In the genomic region with DNA sequence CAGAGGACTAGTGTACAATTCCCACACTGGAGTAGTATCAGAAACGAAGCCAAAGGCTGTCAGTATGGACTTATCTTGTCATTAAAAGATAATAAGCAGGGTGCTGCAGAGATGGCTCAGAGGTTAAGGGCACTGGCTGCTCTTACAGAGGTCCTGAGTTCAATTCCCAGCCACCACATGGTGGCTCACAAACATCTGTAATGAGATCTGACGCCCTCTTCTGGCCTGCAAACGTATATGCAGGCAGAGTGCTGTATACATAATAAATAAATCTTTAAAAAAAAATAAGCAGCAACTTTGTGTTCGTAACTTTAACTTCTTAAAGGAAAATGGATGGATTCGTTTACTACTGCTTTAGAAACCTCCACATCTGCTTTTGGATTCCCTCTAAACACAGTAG, we compare ENCODE assay signal across 29 mouse cellular contexts. TPM values are rescaled to one million over a fixed set of nuclear protein-coding genes. Genes with fewer than 3 reads are reported as not detected.
DNase-seq lines count a peak whose midpoint lies in the region; ATAC-seq and TF ChIP-seq lines count a peak whose summit lies in the region.
"Had no signal": no experiment of that assay in that cellular context is flagged by ENCODE, and none has a peak within 500 bp of the region (broad histone marks: within the 10 kb centered on the region; RNA-seq: fewer than 3 reads in every experiment).

No protein-coding gene starts in this region.

- peak; percentile 14; the same call in 1 of the 2 replicates for TF ChIP-seq CTCF in liver, embryonic 14.5 days (IDR thresholded peaks at IDR 0.05; ENCODE audit: low read depth)
- TF ChIP-seq CTCF in ES-Bruce4 (IDR thresholded peaks at IDR 0.05; ENCODE audit: low read depth, low read length) = peak; percentile 5

- no peak overlapping the region for H3K9ac ChIP-seq in liver, embryonic 14.5 days (replicated peaks)
- no peak overlapping the region for H3K9ac ChIP-seq in liver, embryonic 11.5 days (ENCODE audit: low read depth, low read length)
- no peak overlapping the region for H3K9ac ChIP-seq in midbrain, embryonic 11.5 days (ENCODE audit: low read length)
- no peak overlapping the region for H3K9ac ChIP-seq in midbrain, embryonic 14.5 days (replicated peaks; ENCODE audit: low read length)
- no peak overlapping the region for H3K9ac ChIP-seq in ES-Bruce4 (ENCODE audit: low read depth, poor library complexity, severe bottlenecking)
- no peak overlapping the region for H3K9ac ChIP-seq in heart, embryonic 11.5 days (ENCODE audit: low read depth, low read length)
- H3K9ac ChIP-seq: embryonic facial prominence, embryonic 12.5 days; embryonic facial prominence, embryonic 15.5 days; forebrain, postnatal 0 days; heart, embryonic 12.5 days; heart, embryonic 15.5 days; hindbrain, embryonic 13.5 days had no signal

- no peaks in the 10 kb centered on the region for H3K36me3 ChIP-seq in liver, embryonic 14.5 days (replicated peaks; ENCODE audit: control insufficient read depth, insufficient read depth, low read depth)
- H3K36me3 ChIP-seq in liver, embryonic 11.5 days (ENCODE audit: control insufficient read depth, insufficient read depth, low read length) = no peaks in the 10 kb centered on the region
- H3K36me3 ChIP-seq in midbrain, embryonic 11.5 days (ENCODE audit: control insufficient read depth, insufficient read depth, low read length) = no peaks in the 10 kb centered on the region
- no peaks in the 10 kb centered on the region for H3K36me3 ChIP-seq in midbrain, embryonic 14.5 days (ENCODE audit: control insufficient read depth, insufficient read depth, low read length)
- no peaks in the 10 kb centered on the region for H3K36me3 ChIP-seq in ES-Bruce4 (ENCODE audit: control insufficient read depth, insufficient read depth, low read length, poor library complexity, severe bottlenecking)
- H3K36me3 ChIP-seq in heart, embryonic 11.5 days (ENCODE audit: control insufficient read depth, insufficient read depth, low read length) = no peaks in the 10 kb centered on the region
- H3K36me3 ChIP-seq: embryonic facial prominence, embryonic 12.5 days; embryonic facial prominence, embryonic 15.5 days; heart, embryonic 12.5 days; heart, embryonic 15.5 days; hindbrain, embryonic 10.5 days; hindbrain, embryonic 13.5 days had no signal

- H3K9me3 ChIP-seq in liver, embryonic 14.5 days (ENCODE audit: control insufficient read depth, low read length) = no peaks in the 10 kb centered on the region
- H3K9me3 ChIP-seq in liver, embryonic 11.5 days (ENCODE audit: control insufficient read depth, low read length) = no peaks in the 10 kb centered on the region
- no peaks in the 10 kb centered on the region for H3K9me3 ChIP-seq in midbrain, embryonic 11.5 days (ENCODE audit: control insufficient read depth, low read length)
- no peaks in the 10 kb centered on the region for H3K9me3 ChIP-seq in midbrain, embryonic 14.5 days (ENCODE audit: control insufficient read depth, low read length)
- no peaks in the 10 kb centered on the region for H3K9me3 ChIP-seq in ES-Bruce4 (replicated peaks; ENCODE audit: control insufficient read depth, insufficient read depth, low read length, poor library complexity, severe bottlenecking)
- no peaks in the 10 kb centered on the region for H3K9me3 ChIP-seq in heart, embryonic 11.5 days (replicated peaks; ENCODE audit: control insufficient read depth, low read length)
- H3K9me3 ChIP-seq: embryonic facial prominence, embryonic 12.5 days; embryonic facial prominence, embryonic 15.5 days; heart, embryonic 12.5 days; heart, embryonic 15.5 days; hindbrain, embryonic 10.5 days; hindbrain, embryonic 13.5 days had no signal

- TF ChIP-seq EP300 in liver, embryonic 14.5 days (IDR thresholded peaks at IDR 0.05; ENCODE audit: low read depth) = no peak
- no peak for TF ChIP-seq EP300 in ES-Bruce4 (IDR thresholded peaks at IDR 0.05; ENCODE audit: insufficient read depth, low read depth, low read length)

- H3K27me3 ChIP-seq in liver, embryonic 14.5 days (ENCODE audit: control insufficient read depth, insufficient read depth, low read length) = no peaks in the 10 kb centered on the region
- no peaks in the 10 kb centered on the region; the same call in none of the 2 replicates for H3K27me3 ChIP-seq in liver, embryonic 11.5 days (replicated peaks; ENCODE audit: control insufficient read depth, insufficient read depth, low read length)
- no peaks in the 10 kb centered on the region for H3K27me3 ChIP-seq in midbrain, embryonic 11.5 days (ENCODE audit: control insufficient read depth, insufficient read depth, low read length)
- H3K27me3 ChIP-seq in midbrain, embryonic 14.5 days (ENCODE audit: control insufficient read depth, insufficient read depth, low read length) = no peaks in the 10 kb centered on the region
- H3K27me3 ChIP-seq in ES-Bruce4 (ENCODE audit: control insufficient read depth, insufficient read depth, low read length, poor library complexity, severe bottlenecking) = no peaks in the 10 kb centered on the region
- H3K27me3 ChIP-seq in heart, embryonic 11.5 days (ENCODE audit: control insufficient read depth, insufficient read depth, low read length) = no peaks in the 10 kb centered on the region; the same call in 1 of the 2 replicates
- H3K27me3 ChIP-seq: embryonic facial prominence, embryonic 12.5 days; embryonic facial prominence, embryonic 15.5 days; Patski had no signal

- H3K4me3 ChIP-seq in liver, embryonic 14.5 days (ENCODE audit: insufficient read depth in 1 of 2, low read depth in 2 of 2, low read length in 2 of 2) = no peak overlapping the region
- no peak overlapping the region for H3K4me3 ChIP-seq in liver, embryonic 11.5 days (ENCODE audit: low read depth, low read length)
- no peak overlapping the region for H3K4me3 ChIP-seq in midbrain, embryonic 11.5 days (ENCODE audit: low read depth, low read length)
- H3K4me3 ChIP-seq in midbrain, embryonic 14.5 days (replicated peaks; ENCODE audit: low read depth, low read length) = no peak overlapping the region
- no peak overlapping the region for H3K4me3 ChIP-seq in ES-Bruce4 (ENCODE audit: low read depth, low read length)
- no peak overlapping the region for H3K4me3 ChIP-seq in heart, embryonic 11.5 days (ENCODE audit: low read depth, low read length)
- H3K4me3 ChIP-seq: embryonic facial prominence, embryonic 12.5 days; embryonic facial prominence, embryonic 15.5 days; gastrocnemius, adult 2 months; heart, embryonic 12.5 days; heart, embryonic 15.5 days; hindbrain, embryonic 10.5 days; hindbrain, embryonic 13.5 days had no signal

- TF ChIP-seq POLR2A in ES-Bruce4 (IDR thresholded peaks at IDR 0.05; ENCODE audit: insufficient read depth, low read length) = no peak

- H3K4me2 ChIP-seq in liver, embryonic 14.5 days (ENCODE audit: low read depth) = no peak overlapping the region
- no peak overlapping the region for H3K4me2 ChIP-seq in liver, embryonic 11.5 days
- no peak overlapping the region for H3K4me2 ChIP-seq in midbrain, embryonic 11.5 days
- H3K4me2 ChIP-seq in midbrain, embryonic 14.5 days (ENCODE audit: low read length) = no peak overlapping the region
- no peak overlapping the region for H3K4me2 ChIP-seq in heart, embryonic 11.5 days
- H3K4me2 ChIP-seq: embryonic facial prominence, embryonic 12.5 days; embryonic facial prominence, embryonic 15.5 days; heart, embryonic 12.5 days; heart, embryonic 15.5 days; hindbrain, embryonic 13.5 days had no signal

- no peak for DNase-seq in liver, embryonic 14.5 days (ENCODE audit: low read depth in 3 of 3, low spot score in 3 of 3)
- no peak for DNase-seq in liver, embryonic 11.5 days (ENCODE audit: low spot score)
- peak; percentile 31 for DNase-seq in midbrain, embryonic 11.5 days (ENCODE audit: low spot score, missing footprints)
- no peak for DNase-seq in midbrain, embryonic 14.5 days
- peak; percentile 17 for DNase-seq in induced T-regulatory cell, adult 2 months (ENCODE audit: low read depth)
- no peak for DNase-seq in spleen, adult 12 weeks (ENCODE audit: low spot score)
- DNase-seq: adrenal gland, postnatal 10 days; cerebellum, adult 11 months; cerebellum, adult 2 months; cerebellum, adult 9-11 months; cerebellum, postnatal 25 days; forebrain, postnatal 0 days; gastrocnemius, adult 2 months; gastrocnemius, postnatal 14 days; heart, adult 11 months; heart, postnatal 10 days; heart, postnatal 36 days had no signal

- H3K27ac ChIP-seq in liver, embryonic 14.5 days = no peak overlapping the region
- no peak overlapping the region for H3K27ac ChIP-seq in liver, embryonic 11.5 days (ENCODE audit: low read depth, low read length)
- H3K27ac ChIP-seq in midbrain, embryonic 11.5 days (ENCODE audit: low read depth, low read length) = no peak overlapping the region
- no peak overlapping the region for H3K27ac ChIP-seq in midbrain, embryonic 14.5 days (replicated peaks; ENCODE audit: low read depth, low read length)
- H3K27ac ChIP-seq in ES-Bruce4 (ENCODE audit: insufficient read depth, low read length) = no peak overlapping the region
- H3K27ac ChIP-seq in heart, embryonic 11.5 days (ENCODE audit: low read depth, low read length) = no peak overlapping the region
- H3K27ac ChIP-seq: embryonic facial prominence, embryonic 12.5 days; embryonic facial prominence, embryonic 15.5 days; gastrocnemius, adult 2 months; heart, embryonic 15.5 days; hindbrain, embryonic 10.5 days; hindbrain, embryonic 13.5 days had no signal

- ATAC-seq in liver, embryonic 14.5 days (ENCODE audit: insufficient read depth) = no peak
- ATAC-seq in liver, embryonic 11.5 days (replicated peaks; ENCODE audit: low FRiP score) = no peak
- no peak for ATAC-seq in midbrain, embryonic 11.5 days (ENCODE audit: low FRiP score)
- no peak for ATAC-seq in midbrain, embryonic 14.5 days (ENCODE audit: low FRiP score, low TSS enrichment)
- ATAC-seq in heart, embryonic 11.5 days (replicated peaks; ENCODE audit: insufficient number of reproducible peaks, low FRiP score, low TSS enrichment) = no peak
- ATAC-seq: forebrain, embryonic 14.5 days; forebrain, postnatal 0 days; hindbrain, embryonic 16.5 days; Patski had no signal

- H3K4me1 ChIP-seq in liver, embryonic 14.5 days (replicated peaks; ENCODE audit: control insufficient read depth in 2 of 2, insufficient read depth in 2 of 2, low read length in 1 of 2) = no peaks in the 10 kb centered on the region
- no peaks in the 10 kb centered on the region for H3K4me1 ChIP-seq in liver, embryonic 11.5 days (replicated peaks; ENCODE audit: control insufficient read depth, insufficient read depth, low read length)
- no peaks in the 10 kb centered on the region for H3K4me1 ChIP-seq in midbrain, embryonic 11.5 days (ENCODE audit: control insufficient read depth, insufficient read depth, low read length)
- H3K4me1 ChIP-seq in midbrain, embryonic 14.5 days (ENCODE audit: control insufficient read depth, insufficient read depth, low read length) = no peaks in the 10 kb centered on the region
- H3K4me1 ChIP-seq in ES-Bruce4 (ENCODE audit: control insufficient read depth, insufficient read depth, low read length) = no peaks in the 10 kb centered on the region
- H3K4me1 ChIP-seq in heart, embryonic 11.5 days (ENCODE audit: control insufficient read depth, insufficient read depth, low read length) = peaks cover 4% of the 10 kb centered on the region; the same call in 1 of the 2 replicates
- H3K4me1 ChIP-seq: embryonic facial prominence, embryonic 12.5 days; hindbrain, embryonic 13.5 days had no signal

- WGBS in liver, embryonic 14.5 days (ENCODE audit: insufficient replicate concordance) = 32% methylated on average over 5 of the region's 5 CpGs
- WGBS in liver, embryonic 11.5 days = 45% methylated on average over 5 of the region's 5 CpGs
- 58% methylated on average over 5 of the region's 5 CpGs for WGBS in midbrain, embryonic 11.5 days
- 61% methylated on average over 5 of the region's 5 CpGs for WGBS in midbrain, embryonic 14.5 days
- 49% methylated on average over 5 of the region's 5 CpGs for WGBS in heart, embryonic 11.5 days (ENCODE audit: insufficient replicate concordance)

RNA-seq across cellular contexts. Expression of gene Emx2, which starts 44.0 kb away (rescaled TPM):
- 0.01 and 0.06 TPM in 2 replicates for polyA plus RNA-seq in liver, embryonic 14.5 days (2012; rRNA removed)
- polyA plus RNA-seq in liver, embryonic 14.5 days (2014; fragmentation: Nextera tagmentation; extraction: Ambion mirVana) = not detected in 2 replicates
- 0.29 and 0.56 TPM in 2 replicates for polyA plus RNA-seq in liver, embryonic 11.5 days (2014; fragmentation: Nextera tagmentation; extraction: Ambion mirVana)
- polyA plus RNA-seq in midbrain, embryonic 11.5 days (2014; fragmentation: Nextera tagmentation; extraction: Ambion mirVana) = 12.1 and 12.2 TPM in 2 replicates
- polyA plus RNA-seq in midbrain, embryonic 14.5 days (2014; fragmentation: Nextera tagmentation; extraction: Ambion mirVana) = 18.5 and 19.1 TPM in 2 replicates
- polyA plus RNA-seq in ES-Bruce4 (2011; ENCODE audit: insufficient read depth, insufficient read length, low read depth, missing spikeins) = 0.51 and 0.59 TPM in 2 replicates
- polyA plus RNA-seq in heart, embryonic 11.5 days (2014; fragmentation: Nextera tagmentation; extraction: Ambion mirVana) = 0.19 and 0.44 TPM in 2 replicates
- polyA plus RNA-seq: C2C12; heart, embryonic 12.5 days; heart, embryonic 15.5 days; hindbrain, embryonic 16.5 days had no signal

Comparison
In these comparisons a context has a peak if more than half of its experiments do, and no peak if none do; other contexts are left out.
1. DNase-seq: peak in midbrain, embryonic 11.5 days (single experiment) and induced T-regulatory cell, adult 2 months (single experiment); none in liver, embryonic 14.5 days (0 of 3), liver, embryonic 11.5 days (single experiment), midbrain, embryonic 14.5 days (single experiment) and spleen, adult 12 weeks (single experiment).